Mouse (Mus musculus): Measurements from ENCODE around the gene Nol10. TPM values are rescaled to one million over a fixed set of nuclear protein-coding genes. Genes with fewer than 3 reads are reported as not detected.

Nol10 gene
- polyA plus RNA-seq, 1 experiment, result 9.6 TPM

GRCm38 (mm10) chr12:17318453-17318852 is 29.8 kb upstream of the Nol10 start:
- WGBS, result 81% methylated on average over 3 of the region's 3 CpGs
- H3K27ac ChIP-seq (ENCODE audit: control insufficient read depth, insufficient read depth, low read depth, low read length, poor library complexity), result no peak overlapping the region
- no peak for TF ChIP-seq POLR2A (IDR thresholded peaks at IDR 0.05; ENCODE audit: borderline replicate concordance, control insufficient read depth, low read depth, low read length)
- TF ChIP-seq CTCF (IDR thresholded peaks at IDR 0.05; ENCODE audit: control insufficient read depth, insufficient read depth, low read length), result no peak
- H3K4me3 ChIP-seq (replicated peaks; ENCODE audit: control insufficient read depth, low read depth, low read length), result no peak overlapping the region
- no peaks in the 10 kb centered on the region for H3K4me1 ChIP-seq (ENCODE audit: control insufficient read depth, insufficient read depth, low read length)

GRCm38 (mm10) chr12:17324549-17325470 is 23.4 kb upstream of the Nol10 start:
- TF ChIP-seq POLR2A (IDR thresholded peaks at IDR 0.05; ENCODE audit: borderline replicate concordance, control insufficient read depth, low read depth, low read length) (no peak), CTCF (IDR thresholded peaks at IDR 0.05; ENCODE audit: control insufficient read depth, insufficient read depth, low read length) (no peak)
- 5% methylated on average over 51 of the region's 51 CpGs for WGBS
- Histone ChIP-seq H3K4me3 (replicated peaks; ENCODE audit: control insufficient read depth, low read depth, low read length) (no peak overlapping the region), H3K27ac (ENCODE audit: control insufficient read depth, insufficient read depth, low read depth, low read length, poor library complexity) (no peak overlapping the region), H3K4me1 (ENCODE audit: control insufficient read depth, insufficient read depth, low read length) (no peaks in the 10 kb centered on the region)

GRCm38 (mm10) chr12:17329259-17329658 is 19.0 kb upstream of the Nol10 start, which contains the start of gene Atp6v1c2:
Gene Atp6v1c2, minus strand, starts transcription at chr12:17329359.
- Histone ChIP-seq H3K4me1 (ENCODE audit: control insufficient read depth, insufficient read depth, low read length) (no peaks in the 10 kb centered on the region), H3K27ac (ENCODE audit: control insufficient read depth, insufficient read depth, low read depth, low read length, poor library complexity) (no peak within 1 kb of the TSS), H3K4me3 (replicated peaks; ENCODE audit: control insufficient read depth, low read depth, low read length) (no peak within 1 kb of the TSS)
- 63% methylated on average over 3 of the region's 3 CpGs for WGBS
- TF ChIP-seq POLR2A (IDR thresholded peaks at IDR 0.05; ENCODE audit: borderline replicate concordance, control insufficient read depth, low read depth, low read length) (no peak), CTCF (IDR thresholded peaks at IDR 0.05; ENCODE audit: control insufficient read depth, insufficient read depth, low read length) (no peak)

GRCm38 (mm10) chr12:17333459-17333858 is 14.8 kb upstream of the Nol10 start:
- Histone ChIP-seq H3K4me3 (replicated peaks; ENCODE audit: control insufficient read depth, low read depth, low read length) (no peak overlapping the region), H3K4me1 (ENCODE audit: control insufficient read depth, insufficient read depth, low read length) (no peaks in the 10 kb centered on the region), H3K27ac (ENCODE audit: control insufficient read depth, insufficient read depth, low read depth, low read length, poor library complexity) (no peak overlapping the region)
- no peak for TF ChIP-seq CTCF (IDR thresholded peaks at IDR 0.05; ENCODE audit: control insufficient read depth, insufficient read depth, low read length)
- TF ChIP-seq POLR2A (IDR thresholded peaks at IDR 0.05; ENCODE audit: borderline replicate concordance, control insufficient read depth, low read depth, low read length), result no peak
- 10% methylated on average over 1 of the region's 1 CpGs for WGBS

- H3K4me1 ChIP-seq (ENCODE audit: control insufficient read depth, insufficient read depth, low read length), result no peaks in the 10 kb centered on the region
- no peak overlapping the region for H3K27ac ChIP-seq (ENCODE audit: control insufficient read depth, insufficient read depth, low read depth, low read length, poor library complexity)
- 65% methylated on average over 2 of the region's 2 CpGs for WGBS
- H3K4me3 ChIP-seq (replicated peaks; ENCODE audit: control insufficient read depth, low read depth, low read length), result no peak overlapping the region
- TF ChIP-seq CTCF (IDR thresholded peaks at IDR 0.05; ENCODE audit: control insufficient read depth, insufficient read depth, low read length) (no peak), POLR2A (IDR thresholded peaks at IDR 0.05; ENCODE audit: borderline replicate concordance, control insufficient read depth, low read depth, low read length) (no peak)
These were observed 9.9 kb upstream of the Nol10 start for GRCm38 (mm10) chr12:17338338-17338737.

GRCm38 (mm10) chr12:17339114-17339905 is 8.9 kb upstream of the Nol10 start:
- no peak overlapping the region for H3K27ac ChIP-seq (ENCODE audit: control insufficient read depth, insufficient read depth, low read depth, low read length, poor library complexity)
- WGBS, result 56% methylated on average over 3 of the region's 3 CpGs
- TF ChIP-seq CTCF (IDR thresholded peaks at IDR 0.05; ENCODE audit: control insufficient read depth, insufficient read depth, low read length) (no peak), POLR2A (IDR thresholded peaks at IDR 0.05; ENCODE audit: borderline replicate concordance, control insufficient read depth, low read depth, low read length) (no peak)
- H3K4me1 ChIP-seq (ENCODE audit: control insufficient read depth, insufficient read depth, low read length), result no peaks in the 10 kb centered on the region
- no peak overlapping the region for H3K4me3 ChIP-seq (replicated peaks; ENCODE audit: control insufficient read depth, low read depth, low read length)

- 35% methylated on average over 11 of the region's 11 CpGs for WGBS
- peak overlapping the region; percentile 21; the same call in 1 of the 2 replicates for H3K27ac ChIP-seq (ENCODE audit: control insufficient read depth, insufficient read depth, low read depth, low read length, poor library complexity)
- TF ChIP-seq CTCF (IDR thresholded peaks at IDR 0.05; ENCODE audit: control insufficient read depth, insufficient read depth, low read length) (no peak), POLR2A (IDR thresholded peaks at IDR 0.05; ENCODE audit: borderline replicate concordance, control insufficient read depth, low read depth, low read length) (no peak)
These were observed 771 bp upstream of the Nol10 start for GRCm38 (mm10) chr12:17347327-17348047.

More at GRCm38 (mm10) chr12:17347327-17348047, 771 bp upstream of the Nol10 start:
- Histone ChIP-seq H3K4me1 (ENCODE audit: control insufficient read depth, insufficient read depth, low read length) (no peaks in the 10 kb centered on the region; the same call in 1 of the 2 replicates), H3K4me3 (replicated peaks; ENCODE audit: control insufficient read depth, low read depth, low read length) (peak overlapping the region; percentile 84)
